Mouse (Mus musculus) MN1 (cell line): ENCODE data around the gene Olfr1257.
"Not testable (repeated sequence)": the region's sequence is repeated elsewhere in the genome, so short reads cannot be mapped to it uniquely, and the experiment has no call there.

ENCODE experiments used
- DNase-seq: peaks from one replicate; pipeline ENCODE4 v3.0.0-alpha.2; 2016; ENCODE audit warnings: low spot score

Gene Olfr1257

DNA sequence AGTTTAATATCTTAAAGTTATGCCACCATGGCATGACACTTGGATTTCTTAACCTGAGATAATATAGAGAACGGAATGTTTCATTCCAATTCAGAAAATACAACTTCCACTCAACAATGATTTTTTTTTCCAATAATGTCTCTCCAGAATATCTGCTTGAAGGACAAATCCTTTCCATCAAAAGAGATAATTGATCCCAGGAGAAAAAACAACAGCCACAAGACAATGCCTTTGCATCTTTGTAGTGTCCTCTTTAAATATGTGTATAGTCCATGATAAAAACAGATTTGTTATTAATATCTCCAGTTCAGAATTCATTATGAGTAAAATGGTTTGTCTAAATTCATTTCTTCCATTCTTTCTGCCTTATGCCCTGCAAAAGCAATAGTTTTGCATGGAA is at the start of gene Olfr1257:
Olfr1257 (plus strand) TSS at position 301 of the 400 bp plus-strand sequence.
- DNase-seq: no peak

DNA sequence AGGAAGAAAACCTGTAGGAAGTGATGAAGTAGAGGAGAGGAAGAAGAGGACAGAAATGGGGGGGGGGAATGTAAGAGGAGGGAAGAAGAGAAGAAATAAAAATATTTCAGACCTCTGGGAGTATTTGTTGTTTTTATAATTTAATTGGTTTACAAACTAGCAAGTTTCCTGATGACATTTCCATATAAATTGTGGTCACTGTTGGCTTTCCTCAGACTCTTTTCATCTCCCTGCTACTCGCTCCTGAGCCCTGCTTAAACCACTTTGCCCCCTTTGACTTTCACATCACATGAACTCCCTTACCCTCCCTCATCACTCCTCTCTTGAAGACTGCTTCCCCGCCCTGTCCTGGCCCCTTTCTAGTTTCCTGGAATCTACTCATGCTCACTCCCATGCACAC is 36.8 kb upstream of the Olfr1257 start, which contains the start of gene Olfr1256:
Olfr1256 (minus strand) TSS at position 101 of the 400 bp plus-strand sequence.
- no peak for DNase-seq

DNA sequence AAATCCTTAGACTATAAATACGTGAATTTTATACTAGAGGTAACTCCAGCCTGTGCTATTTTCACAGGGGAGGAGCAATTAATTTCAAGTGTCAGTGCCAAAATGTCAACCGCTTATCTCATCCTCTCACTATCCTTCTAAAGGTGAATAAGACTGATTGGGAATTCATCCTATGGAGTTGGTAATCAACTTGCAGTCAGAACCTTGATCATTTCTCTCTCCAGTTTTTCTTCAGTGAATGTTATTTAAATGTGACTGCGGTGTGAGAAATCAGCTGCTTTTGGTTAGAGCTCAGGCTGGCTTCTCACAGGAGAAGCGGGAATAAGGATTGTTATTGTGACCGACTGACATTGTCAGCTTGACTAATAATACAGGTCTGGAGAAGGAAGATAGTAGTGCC is 30.1 kb upstream of the Olfr1257 start, which contains the start of gene Olfr48:
Olfr48 (minus strand) TSS at position 101 of the 400 bp plus-strand sequence.
- DNase-seq: no peak

GRCm38 (mm10) chr2:89849230-89849629 is 29.0 kb upstream of the Olfr1257 start:
- no peak for DNase-seq

DNA sequence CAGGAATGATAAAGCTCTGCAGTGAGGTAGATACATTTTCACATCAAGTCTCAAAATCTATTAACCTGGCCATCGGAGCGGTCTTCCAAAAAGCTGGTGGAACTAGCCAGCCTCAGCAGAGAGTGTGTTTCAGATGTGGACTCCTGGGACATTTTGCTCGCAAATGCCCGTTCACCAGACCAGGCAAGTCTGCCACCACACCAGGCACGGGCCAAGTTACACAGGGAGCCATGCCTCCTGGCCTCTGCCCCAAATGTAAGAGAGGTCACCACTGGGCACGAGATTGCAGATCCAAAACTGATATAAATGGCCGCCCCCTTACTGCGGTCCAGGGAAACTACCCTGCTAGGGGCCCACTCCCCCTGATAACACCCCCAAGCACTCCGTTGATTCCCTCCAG is 34.4 kb downstream of the Olfr1257 start:
- not testable (repeated sequence) for DNase-seq

DNA sequence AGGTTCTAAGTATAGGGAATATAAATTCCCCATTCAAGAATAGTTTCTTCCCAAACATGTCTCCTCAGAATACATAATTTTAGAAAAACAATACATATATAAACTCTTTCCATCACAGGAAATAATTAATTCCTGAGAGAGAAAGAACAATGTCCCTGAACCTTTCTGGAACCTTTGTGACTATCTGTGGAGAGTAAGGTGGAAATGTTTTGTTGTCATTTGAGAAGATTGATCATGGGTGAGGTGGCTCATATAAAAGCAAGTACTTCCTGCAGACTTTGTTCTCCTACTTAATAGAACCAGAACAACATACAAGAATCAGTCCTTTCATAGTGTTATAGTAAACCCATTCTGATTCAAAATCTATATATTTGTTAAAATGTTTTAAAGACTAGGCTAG is 48.8 kb downstream of the Olfr1257 start, which contains the start of gene Olfr1258:
Olfr1258 (plus strand) TSS at position 301 of the 400 bp plus-strand sequence.
- DNase-seq: no peak
